Mouse (Mus musculus): Measurements from ENCODE around the gene Acmsd. TPM values are rescaled to one million over a fixed set of nuclear protein-coding genes. Genes with fewer than 3 reads are reported as not detected.

Acmsd gene
- polyA plus RNA-seq, 1 experiment from 2014 or later = 0.08 TPM

DNA sequence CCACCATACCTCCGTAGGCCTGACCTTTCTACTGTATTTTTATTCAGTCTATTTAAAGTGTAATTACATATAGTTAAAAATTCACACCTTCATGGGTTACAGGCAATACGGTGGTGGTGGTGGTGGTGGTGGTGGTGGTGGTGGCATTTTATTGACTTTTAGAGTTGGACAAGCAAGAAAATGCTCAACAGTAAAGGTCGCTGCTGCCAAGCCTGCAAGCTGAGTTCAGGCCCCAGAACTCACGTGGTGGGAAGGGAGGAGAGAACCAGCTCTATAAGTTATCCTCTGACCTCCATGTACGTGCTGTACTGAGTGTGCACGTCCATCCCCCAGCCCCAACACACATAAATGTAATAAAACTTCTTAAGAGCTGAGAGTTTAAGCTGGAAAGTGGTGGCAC lies 87.2 kb downstream of the Acmsd start:
- Histone ChIP-seq H3K4me2 (no peak overlapping the region), H3K27ac (replicated peaks) (no peak overlapping the region), H3K4me3 (no peak overlapping the region), H3K9me3 (no peaks in the 10 kb centered on the region), H3K4me1 (replicated peaks) (no peaks in the 10 kb centered on the region), H3K27me3 (no peaks in the 10 kb centered on the region), H3K36me3 (no peaks in the 10 kb centered on the region), H3K9ac (no peak overlapping the region)
- no peak for ATAC-seq (ENCODE audit: low FRiP score, low read depth)
- 87% methylated on average over 6 of the region's 6 CpGs for WGBS

Other genes with a start within 250 kb of the Acmsd start
- 49.5 and 56.9 TPM in 2 replicates for gene Tmem163, start 49.9 kb upstream of the Acmsd start, polyA plus RNA-seq (2015; fragmentation: Nextera tagmentation; extraction: Ambion mirVana)
- 84.5 and 86.7 TPM in 2 replicates for gene Ccnt2, start 44.8 kb downstream of the Acmsd start, polyA plus RNA-seq (2015; fragmentation: Nextera tagmentation; extraction: Ambion mirVana)
- 0.69 and 0.93 TPM in 2 replicates for gene Map3k19, start 125.6 kb downstream of the Acmsd start, polyA plus RNA-seq (2015; fragmentation: Nextera tagmentation; extraction: Ambion mirVana)
- 20.0 and 22.5 TPM in 2 replicates for gene Rab3gap1, start 139.4 kb downstream of the Acmsd start, polyA plus RNA-seq (2015; fragmentation: Nextera tagmentation; extraction: Ambion mirVana)

Data from hindbrain, embryonic 15.5 days (tissue).